21 mouse cellular contexts compared by ENCODE assay signal in the genomic region with DNA sequence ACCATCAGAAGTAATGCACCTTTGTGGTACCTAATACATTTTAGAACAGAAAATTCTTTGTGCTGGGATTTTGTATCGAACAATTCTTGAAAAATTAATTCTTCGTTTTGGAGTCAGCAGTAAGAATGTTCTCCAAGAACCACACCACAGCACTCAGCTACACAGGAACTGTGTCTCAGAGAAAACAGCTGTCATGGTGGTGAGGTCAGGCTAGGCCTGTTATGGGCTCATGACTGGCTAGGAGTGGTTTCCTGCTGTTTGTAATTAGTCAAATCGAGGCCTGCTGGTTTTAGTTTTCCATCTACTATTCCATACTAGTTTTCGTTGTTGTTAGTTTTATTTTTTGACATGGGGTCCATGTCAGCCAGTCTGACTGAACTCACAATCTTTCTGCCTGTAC. TPM values are rescaled to one million over a fixed set of nuclear protein-coding genes. Genes with fewer than 3 reads are reported as not detected.
DNase-seq lines count a peak whose midpoint lies in the region; ATAC-seq and TF ChIP-seq lines count a peak whose summit lies in the region.
"Had no signal": no experiment of that assay in that cellular context is flagged by ENCODE, and none has a peak within 500 bp of the region (broad histone marks: within the 10 kb centered on the region; RNA-seq: fewer than 3 reads in every experiment).

No protein-coding gene starts in this region.

- dilution Hi-C loops in CH12.LX (cut with MboI; ENCODE audit: extremely low pct_ligation_motif_present, extremely low pct_unique_long_range_greater_than_20kb, low sequenced_read_pairs): no loop called here

- no peaks in the 10 kb centered on the region for H3K79me2 ChIP-seq in CH12.LX (replicated peaks; ENCODE audit: control insufficient read depth, extremely low read depth, insufficient read depth, poor library complexity, severe bottlenecking)

- in situ Hi-C loops in CH12.LX (cut with MboI; ENCODE audit: low pct_ligation_motif_present, low pct_unique_long_range_greater_than_20kb, low sequenced_read_pairs): loop anchor here (10.0 kb wide), 1 partner anchor 116 kb away; no protein-coding TSS in a partner anchor

- H3K4me2 ChIP-seq in CH12.LX (ENCODE audit: insufficient read depth, low read depth, poor library complexity, severe bottlenecking): no peak overlapping the region
- H3K4me2 ChIP-seq in embryonic facial prominence, embryonic 11.5 days (ENCODE audit: low read depth, low read length): no peak overlapping the region
- H3K4me2 ChIP-seq in intestine, embryonic 15.5 days (replicated peaks): no peak overlapping the region
- H3K4me2 ChIP-seq: hindbrain, embryonic 12.5 days; hindbrain, embryonic 15.5 days had no signal

- no peaks in the 10 kb centered on the region for H3K27me3 ChIP-seq in CH12.LX (replicated peaks)
- no peaks in the 10 kb centered on the region for H3K27me3 ChIP-seq in embryonic facial prominence, embryonic 11.5 days (ENCODE audit: control insufficient read depth, insufficient read depth, low read length)
- no peaks in the 10 kb centered on the region for H3K27me3 ChIP-seq in intestine, embryonic 15.5 days (replicated peaks)
- H3K27me3 ChIP-seq: hindbrain, embryonic 12.5 days; hindbrain, embryonic 15.5 days; Patski had no signal

- TF ChIP-seq RAD21 in CH12.LX (IDR thresholded peaks at IDR 0.05; ENCODE audit: low read depth, low read length): no peak

- no peak for TF ChIP-seq CTCF in CH12.LX (conservative IDR thresholded peaks at IDR 0.05 in 1 of 2, IDR thresholded peaks at IDR 0.05 in 1 of 2; ENCODE audit: low read depth in 2 of 2, low read length in 2 of 2)

- no peaks in the 10 kb centered on the region for H3K9me3 ChIP-seq in CH12.LX (replicated peaks; ENCODE audit: low read length)
- H3K9me3 ChIP-seq in embryonic facial prominence, embryonic 11.5 days (replicated peaks; ENCODE audit: control insufficient read depth, low read length): no peaks in the 10 kb centered on the region
- H3K9me3 ChIP-seq in intestine, embryonic 15.5 days: no peaks in the 10 kb centered on the region
- H3K9me3 ChIP-seq: G1E; heart, embryonic 10.5 days; hindbrain, embryonic 12.5 days; hindbrain, embryonic 15.5 days had no signal

- H3K4me1 ChIP-seq in CH12.LX (ENCODE audit: control insufficient read depth in 1 of 2, insufficient read depth in 2 of 2): peaks cover 10 to 51% of the 10 kb centered on the region in 2 experiments; a peak in 3 of 4 replicates
- no peaks in the 10 kb centered on the region for H3K4me1 ChIP-seq in embryonic facial prominence, embryonic 11.5 days (ENCODE audit: control insufficient read depth, insufficient read depth, low read length)
- 0 out of 2 replicates have a peak, but pooled peaks cover 3% of the 10 kb centered on the region for H3K4me1 ChIP-seq in intestine, embryonic 15.5 days (replicated peaks)
- H3K4me1 ChIP-seq: hindbrain, embryonic 12.5 days; hindbrain, embryonic 15.5 days had no signal

- WGBS in embryonic facial prominence, embryonic 11.5 days: 52% methylated on average over 4 of the region's 4 CpGs
- WGBS in intestine, embryonic 15.5 days: 78% methylated on average over 4 of the region's 4 CpGs

- H3K27ac ChIP-seq in CH12.LX (ENCODE audit: insufficient read depth, low read depth): no peak overlapping the region
- H3K27ac ChIP-seq in embryonic facial prominence, embryonic 11.5 days (replicated peaks; ENCODE audit: low read depth, low read length): no peak overlapping the region
- H3K27ac ChIP-seq in intestine, embryonic 15.5 days: no peak overlapping the region
- H3K27ac ChIP-seq: gastrocnemius, adult 2 months; heart, adult 2 months; heart, embryonic 10.5 days; hindbrain, embryonic 12.5 days; hindbrain, embryonic 15.5 days had no signal

- TF ChIP-seq EP300 in CH12.LX (IDR thresholded peaks at IDR 0.05; ENCODE audit: low read length): no peak; the same call in 1 of the 2 replicates

- no peak overlapping the region for H3K4me3 ChIP-seq in CH12.LX (replicated peaks in 1 of 3; ENCODE audit: low read depth in 2 of 3, low read length in 2 of 3, poor library complexity in 1 of 3)
- no peak overlapping the region for H3K4me3 ChIP-seq in embryonic facial prominence, embryonic 11.5 days (ENCODE audit: low read depth, low read length)
- no peak overlapping the region for H3K4me3 ChIP-seq in intestine, embryonic 15.5 days (replicated peaks)
- H3K4me3 ChIP-seq: gastrocnemius, adult 2 months; heart, adult 2 months; heart, embryonic 10.5 days; hindbrain, embryonic 12.5 days; hindbrain, embryonic 15.5 days had no signal

- DNase-seq in 416B (ENCODE audit: low read depth) (peak; percentile 38), CH12.LX (ENCODE audit: extremely low read depth) (peak; percentile 26)
- peak; percentile 47 for DNase-seq in embryonic facial prominence, embryonic 11.5 days (ENCODE audit: low spot score)
- no peak for DNase-seq in cerebellum, postnatal 10 days
- no peak for DNase-seq in gastrocnemius, postnatal 10 days
- DNase-seq: adrenal gland, postnatal 14 days; cerebellum, adult 11-12 months; cerebellum, adult 8-10 months; cerebellum, postnatal 25 days; forebrain, postnatal 0 days; gastrocnemius, adult 2 months; gastrocnemius, postnatal 25 days; heart, adult 2 months; kidney, adult 11 months had no signal

- no peak for TF ChIP-seq POLR2A in CH12.LX (IDR thresholded peaks at IDR 0.05; ENCODE audit: low read depth, low read length)

- no peak for ATAC-seq in embryonic facial prominence, embryonic 11.5 days (replicated peaks; ENCODE audit: insufficient number of reproducible peaks, low FRiP score, low TSS enrichment, low read depth)
- ATAC-seq in intestine, embryonic 15.5 days: no peak
- ATAC-seq: forebrain, embryonic 14.5 days; forebrain, postnatal 0 days; Patski had no signal

- H3K36me3 ChIP-seq in CH12.LX (replicated peaks in 1 of 2; ENCODE audit: control insufficient read depth in 1 of 2, insufficient read depth in 1 of 2, low read length in 1 of 2): peaks cover 25 to 38% of the 10 kb centered on the region in 2 experiments
- H3K36me3 ChIP-seq in embryonic facial prominence, embryonic 11.5 days (replicated peaks; ENCODE audit: control insufficient read depth, insufficient read depth, low read depth, low read length): no peaks in the 10 kb centered on the region
- H3K36me3 ChIP-seq in intestine, embryonic 15.5 days: no peaks in the 10 kb centered on the region

- H3K9ac ChIP-seq in CH12.LX (ENCODE audit: insufficient read depth, low read depth): no peak overlapping the region
- no peak overlapping the region for H3K9ac ChIP-seq in embryonic facial prominence, embryonic 11.5 days (replicated peaks; ENCODE audit: low read length)
- H3K9ac ChIP-seq in intestine, embryonic 15.5 days: no peak overlapping the region
- H3K9ac ChIP-seq: forebrain, postnatal 0 days; hindbrain, embryonic 12.5 days; hindbrain, embryonic 15.5 days had no signal

TF ChIP-seq in CH12.LX, 34 proteins besides CTCF, POLR2A, EP300 and RAD21:
- no peak for TF ChIP-seq SIN3A (IDR thresholded peaks at IDR 0.05; ENCODE audit: low read length)
- TF ChIP-seq ETS1 (conservative IDR thresholded peaks at IDR 0.05; ENCODE audit: low read depth, low read length): peak; percentile 51; the same call in 1 of the 2 replicates

RNA-seq across cellular contexts. Expression of a gene that starts 16.9 kb away (rescaled TPM):
- total RNA-seq in CH12.LX (2012; rRNA removed): 244 and 311 TPM in 2 replicates
- 194 and 233 TPM in 2 replicates for total RNA-seq in CH12.LX (2014; rRNA removed)
- polyA plus RNA-seq in CH12.LX (2012; ENCODE audit: insufficient read length, low read depth): 479 and 504 TPM in 2 replicates
- polyA plus RNA-seq in embryonic facial prominence, embryonic 11.5 days (2014; fragmentation: Nextera tagmentation; extraction: Ambion mirVana): 367 and 386 TPM in 2 replicates
- polyA plus RNA-seq in intestine, embryonic 15.5 days (2015; fragmentation: Nextera tagmentation; extraction: Ambion mirVana): 267 and 317 TPM in 2 replicates
- 100 to 1,000 TPM; 147 to 150 TPM for total RNA-seq in gastrocnemius, postnatal 10 days (2021)

RNA-seq across cellular contexts. Expression of a gene that starts 50.3 kb away (rescaled TPM):
- total RNA-seq in CH12.LX (2012; rRNA removed) (66.6 and 67.8 TPM in 2 replicates), CH12.LX (2014; rRNA removed) (55.0 and 65.7 TPM in 2 replicates)
- polyA plus RNA-seq in CH12.LX (2012; ENCODE audit: insufficient read length, low read depth): 94.6 and 107 TPM in 2 replicates
- polyA plus RNA-seq in embryonic facial prominence, embryonic 11.5 days (2014; fragmentation: Nextera tagmentation; extraction: Ambion mirVana): 23.5 and 25.3 TPM in 2 replicates
- polyA plus RNA-seq in intestine, embryonic 15.5 days (2015; fragmentation: Nextera tagmentation; extraction: Ambion mirVana): 7.6 and 7.9 TPM in 2 replicates
- 10 to 100 TPM; 18.5 to 27.8 TPM for total RNA-seq in gastrocnemius, postnatal 10 days (2021)

Comparison
In these comparisons a context has a peak if more than half of its experiments do, and no peak if none do; other contexts are left out.
1. DNase-seq: peak in 416B (single experiment), CH12.LX (single experiment) and embryonic facial prominence, embryonic 11.5 days (single experiment); none in cerebellum, postnatal 10 days (0 of 2) and gastrocnemius, postnatal 10 days (single experiment).